Mouse (Mus musculus): ENCODE measurements at regions not wholly inside any gene's neighbourhood (a gene's known extent, or its start where the extent isn't known, plus 50 kb on each side); places are given as distances from the start of the nearest gene placed in this dataset.

DNA sequence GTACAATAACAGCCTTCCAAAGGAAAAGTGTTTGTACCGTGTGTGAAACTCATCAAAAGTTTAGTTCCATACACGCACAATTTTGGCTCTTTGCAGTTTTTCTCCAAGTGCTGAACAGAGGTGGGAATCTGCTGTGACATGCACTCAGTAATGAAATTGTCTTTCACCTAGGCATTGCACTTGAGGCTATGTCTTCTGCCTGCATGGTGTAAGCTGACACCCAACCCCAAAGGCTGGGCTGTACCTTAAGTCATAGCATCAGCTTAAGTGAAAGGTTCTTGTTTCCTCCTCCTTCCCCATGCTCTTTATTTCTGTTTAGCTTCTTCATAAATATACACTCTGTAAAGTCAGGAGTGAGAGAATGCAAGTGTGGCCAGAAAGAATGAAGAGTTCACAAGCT lies 313.1 kb downstream of the Spry2 start:
- in situ Hi-C loops (cut with MboI, MseI) = no loop called here

DNA sequence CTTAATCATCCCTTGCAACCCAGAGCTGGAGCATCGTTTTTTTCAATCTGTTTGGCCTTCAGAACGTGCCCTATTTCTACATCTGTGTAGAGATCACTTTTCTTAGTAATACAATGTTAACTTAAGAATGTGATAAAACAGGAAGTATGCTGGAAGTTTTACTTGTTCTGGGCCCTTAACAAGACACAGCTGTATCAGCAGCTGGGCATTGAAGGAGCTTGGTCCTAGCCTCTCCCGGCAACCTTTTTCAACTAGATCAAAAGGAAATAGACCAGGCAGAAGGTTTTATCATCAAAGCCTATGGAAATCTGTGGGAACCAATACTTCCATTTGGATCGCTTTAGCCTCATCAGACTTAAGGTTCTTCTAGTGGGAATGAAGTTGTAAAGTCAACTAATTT lies 317.9 kb downstream of the Ndfip2 start:
- in situ Hi-C loops (cut with MboI, MseI) = no loop called here

DNA sequence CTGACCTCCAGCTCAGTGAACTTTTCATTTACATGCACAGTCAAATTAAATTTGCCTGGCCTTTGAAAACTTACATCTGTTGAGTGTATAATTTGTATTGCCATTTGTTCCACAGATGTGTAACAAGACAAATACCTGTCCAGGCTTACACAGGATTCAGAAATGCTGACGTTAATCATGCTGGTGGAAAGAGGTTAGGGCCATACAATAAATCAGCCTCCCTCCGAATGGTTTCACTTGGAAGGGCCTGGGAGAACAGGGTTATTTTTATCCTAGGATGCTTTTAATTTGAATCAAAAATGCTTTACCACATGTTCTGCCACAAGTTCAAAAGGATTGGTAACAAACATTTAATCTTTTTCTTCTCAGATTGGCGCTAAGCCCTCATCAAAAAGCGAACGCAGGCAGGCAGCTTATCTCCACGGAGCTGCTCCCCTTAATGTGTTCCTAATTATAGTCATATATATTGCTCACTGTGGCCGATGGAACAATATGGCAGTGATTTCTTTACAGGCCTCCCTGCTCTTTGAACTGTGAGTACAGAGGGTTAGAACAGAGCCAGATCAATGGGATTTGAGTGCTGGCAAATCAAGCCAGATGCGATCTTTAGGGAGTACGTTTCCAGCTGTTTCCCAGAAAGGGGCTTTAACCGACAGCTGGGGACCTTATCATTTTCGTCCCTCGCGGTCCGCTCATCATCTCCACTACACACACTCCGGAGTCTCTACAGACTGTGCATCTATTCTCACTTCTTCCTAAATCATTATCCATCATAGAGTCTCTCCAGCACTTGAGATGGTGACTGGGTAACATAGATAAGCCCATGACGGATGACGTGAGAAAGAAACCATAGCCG lies 313.9 kb downstream of the Ndfip2 start:
- in situ Hi-C loops (cut with MboI, MseI) = no loop called here

DNA sequence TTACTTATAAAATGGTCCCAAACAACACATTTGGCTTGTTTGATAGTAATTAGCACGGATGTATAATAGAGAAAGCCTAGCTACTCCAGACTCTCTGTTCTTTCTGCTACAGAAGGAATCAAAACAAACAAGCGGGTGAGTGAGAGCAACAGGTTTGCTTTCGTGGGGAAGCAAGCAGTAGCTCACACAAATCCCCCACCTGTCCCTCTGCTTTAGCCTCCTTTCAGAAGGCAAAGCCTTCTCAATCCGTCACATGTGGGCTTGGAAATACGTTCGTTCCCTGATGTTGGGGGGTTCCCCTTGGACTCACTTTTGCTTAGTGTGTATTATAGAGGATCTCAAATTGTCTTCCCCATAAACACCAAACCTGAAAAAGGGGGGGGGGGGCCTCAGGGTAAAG lies 311.8 kb downstream of the Ndfip2 start:
- in situ Hi-C loops (cut with MboI, MseI) = no loop called here

GRCm38 (mm10) chr14:105565827-105566226 lies 307.5 kb downstream of the Ndfip2 start:
- in situ Hi-C loops (cut with MboI, MseI) = no loop called here

DNA sequence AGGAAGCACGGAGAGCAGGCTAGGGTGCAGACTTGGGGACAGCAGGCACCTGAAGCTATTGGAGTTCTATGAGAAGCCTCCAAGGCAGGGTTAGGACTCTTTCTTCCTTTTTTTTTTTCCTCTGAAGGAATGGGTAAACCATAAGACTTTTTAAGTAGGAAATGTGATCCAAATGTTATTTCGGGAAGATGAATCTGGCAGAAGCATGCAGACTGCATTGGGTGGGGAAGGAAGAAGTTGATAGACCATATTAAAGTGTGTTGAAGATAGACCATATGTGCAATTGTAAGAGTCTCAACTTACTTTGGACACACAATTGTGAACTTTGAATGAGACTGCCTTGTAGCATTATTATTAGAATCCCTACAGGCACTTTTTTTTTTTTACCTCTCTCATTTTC lies 304.5 kb downstream of the Ndfip2 start:
- in situ Hi-C loops (cut with MboI, MseI) = no loop called here

GRCm38 (mm10) chr14:105556813-105557212 lies 298.4 kb downstream of the Ndfip2 start:
- in situ Hi-C loops (cut with MboI, MseI) = no loop called here

GRCm38 (mm10) chr14:105544066-105544465 lies 285.7 kb downstream of the Ndfip2 start:
- in situ Hi-C loops (cut with MboI, MseI) = no loop called here

DNA sequence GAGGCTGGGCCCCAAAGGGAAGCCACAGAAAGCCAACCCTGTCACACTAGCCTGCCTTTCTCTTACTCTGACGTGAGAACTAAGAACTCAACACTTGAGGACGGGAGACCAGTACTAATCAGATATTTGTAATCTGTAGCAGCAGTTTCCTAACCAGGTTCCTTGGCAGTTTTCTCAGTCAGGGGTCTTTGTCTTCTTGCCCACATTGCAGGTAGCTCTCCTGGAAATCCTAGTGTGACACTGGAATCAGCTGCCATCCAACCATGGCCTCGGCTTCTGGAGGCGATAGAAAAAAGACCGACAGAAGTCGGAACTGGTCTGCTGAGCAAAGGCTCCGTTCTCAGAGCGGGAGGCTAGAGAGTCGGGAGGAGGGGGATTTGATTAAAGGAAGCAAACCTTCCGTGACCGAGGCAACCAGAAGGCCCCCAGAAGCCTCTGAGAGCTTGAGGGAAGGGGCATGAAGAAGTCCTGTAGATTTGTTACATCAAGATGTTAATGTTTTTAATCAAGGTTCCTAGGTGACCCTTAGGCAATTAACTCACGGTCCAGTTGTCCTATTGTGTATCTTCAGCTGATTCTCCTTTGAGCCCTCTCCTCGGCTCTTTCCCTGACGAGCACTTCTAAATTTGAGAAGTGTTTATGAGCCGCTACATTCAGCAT lies 284.2 kb downstream of the Ndfip2 start:
- in situ Hi-C loops (cut with MboI, MseI) = no loop called here

DNA sequence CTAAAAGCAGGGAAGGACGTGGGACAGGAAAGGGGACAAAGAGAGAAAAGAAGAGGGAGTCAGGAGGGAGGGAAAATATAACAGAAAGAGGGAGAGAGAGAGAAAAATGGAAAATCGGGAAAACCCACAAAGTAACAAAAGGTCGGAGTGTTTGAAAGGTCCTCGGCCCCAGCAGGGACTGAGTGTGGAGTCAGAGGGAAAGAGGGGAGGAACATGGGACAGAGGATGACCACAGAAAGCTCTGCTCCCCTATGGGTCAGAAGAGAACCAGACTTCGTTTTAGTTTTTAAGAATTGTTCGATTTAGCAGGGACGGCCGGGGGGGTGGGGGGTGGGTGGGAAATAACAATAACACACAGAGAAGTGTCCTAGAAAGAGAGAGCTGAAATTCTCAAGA lies 283.7 kb downstream of the Ndfip2 start:
- in situ Hi-C loops (cut with MboI, MseI) = no loop called here

DNA sequence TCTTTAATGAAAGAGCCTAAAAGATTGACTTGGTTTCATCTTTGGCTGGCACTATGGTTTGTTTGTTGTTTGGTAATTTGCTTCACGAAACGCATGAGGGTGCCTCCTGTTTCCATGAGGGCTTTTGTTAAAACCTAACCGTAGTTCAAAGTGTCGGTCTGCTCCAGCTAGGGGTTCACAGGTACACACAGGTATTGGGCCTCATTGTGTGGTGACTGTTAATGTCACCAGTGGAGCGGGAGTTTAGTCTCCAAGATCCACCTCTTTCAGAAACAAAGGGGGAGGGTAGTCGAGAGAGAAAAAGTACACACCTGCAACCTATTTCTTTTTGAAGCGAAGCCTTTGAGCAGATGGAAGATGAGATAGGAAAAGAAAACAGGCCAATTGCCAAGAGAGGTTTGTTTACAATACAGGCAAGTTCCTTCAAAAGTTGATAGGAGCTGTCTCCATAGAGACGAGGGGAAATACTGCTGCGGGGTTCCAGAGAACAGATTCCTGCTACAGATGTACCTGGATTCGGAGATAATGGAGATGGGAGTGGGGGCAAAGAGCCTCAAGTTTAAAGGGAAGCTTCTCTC lies 273.9 kb downstream of the Ndfip2 start:
- in situ Hi-C loops (cut with MboI, MseI) = no loop called here

- in situ Hi-C loops (cut with MboI, MseI) = no loop called here
Observed at GRCm38 (mm10) chr14:105528107-105528506, 269.7 kb downstream of the Ndfip2 start.

GRCm38 (mm10) chr14:105523849-105524248 lies 265.5 kb downstream of the Ndfip2 start:
- in situ Hi-C loops (cut with MboI, MseI) = loop anchor here (5.0 kb wide), 1 partner anchor 387 kb away; no protein-coding TSS in a partner anchor

GRCm38 (mm10) chr14:105522279-105522678 lies 263.9 kb downstream of the Ndfip2 start:
- in situ Hi-C loops (cut with MboI, MseI) = loop anchor here (5.0 kb wide), 1 partner anchor 385 kb away; no protein-coding TSS in a partner anchor

GRCm38 (mm10) chr14:105518706-105519105 lies 260.3 kb downstream of the Ndfip2 start:
- in situ Hi-C loops (cut with MboI, MseI) = no loop called here

- in situ Hi-C loops (cut with MboI, MseI) = no loop called here
Observed at GRCm38 (mm10) chr14:105514413-105514812, 256.0 kb downstream of the Ndfip2 start.

GRCm38 (mm10) chr14:105512914-105513677 lies 254.7 kb downstream of the Ndfip2 start:
- in situ Hi-C loops (cut with MboI, MseI) = no loop called here

GRCm38 (mm10) chr14:105511826-105512225 lies 253.5 kb downstream of the Ndfip2 start:
- in situ Hi-C loops (cut with MboI, MseI) = no loop called here

GRCm38 (mm10) chr14:105511135-105511534 lies 252.8 kb downstream of the Ndfip2 start:
- in situ Hi-C loops (cut with MboI, MseI) = no loop called here

GRCm38 (mm10) chr14:105505261-105505660 lies 246.9 kb downstream of the Ndfip2 start:
- in situ Hi-C loops (cut with MboI, MseI) = no loop called here

- in situ Hi-C loops (cut with MboI, MseI) = no loop called here
Observed at GRCm38 (mm10) chr14:105504376-105504775, 246.0 kb downstream of the Ndfip2 start.

DNA sequence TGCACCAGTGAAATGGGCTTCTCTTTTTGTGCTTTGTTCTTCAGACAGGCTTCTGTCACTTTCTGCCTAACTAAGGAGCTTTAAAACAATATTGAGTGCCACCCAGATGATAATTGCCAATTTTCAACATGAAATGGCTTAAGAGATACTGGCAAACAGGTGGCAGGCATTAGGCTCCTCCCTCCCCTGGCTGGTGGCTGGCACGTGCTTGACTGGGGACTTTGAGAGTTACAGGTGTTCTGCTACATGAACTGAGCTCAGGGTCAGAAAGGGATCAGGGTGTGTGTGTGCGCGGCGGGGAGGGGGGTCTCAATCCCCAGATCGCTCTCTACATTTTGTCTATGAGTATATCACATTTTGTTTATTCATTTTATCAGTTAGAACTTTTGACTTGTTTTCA lies 245.4 kb downstream of the Ndfip2 start:
- in situ Hi-C loops (cut with MboI, MseI) = no loop called here
